Mouse (Mus musculus): ENCODE results near the gene Paox. TPM values are rescaled to one million over a fixed set of nuclear protein-coding genes. Genes with fewer than 3 reads are reported as not detected.

The Paox gene
- 6.8 TPM for polyA plus RNA-seq (2014; fragmentation: Illumina TruSeq; extraction: RNeasy Lipid Tissue Mini Kit (QIAGEN cat#74804); ENCODE audit: low read depth, low replicate concordance)

DNA sequence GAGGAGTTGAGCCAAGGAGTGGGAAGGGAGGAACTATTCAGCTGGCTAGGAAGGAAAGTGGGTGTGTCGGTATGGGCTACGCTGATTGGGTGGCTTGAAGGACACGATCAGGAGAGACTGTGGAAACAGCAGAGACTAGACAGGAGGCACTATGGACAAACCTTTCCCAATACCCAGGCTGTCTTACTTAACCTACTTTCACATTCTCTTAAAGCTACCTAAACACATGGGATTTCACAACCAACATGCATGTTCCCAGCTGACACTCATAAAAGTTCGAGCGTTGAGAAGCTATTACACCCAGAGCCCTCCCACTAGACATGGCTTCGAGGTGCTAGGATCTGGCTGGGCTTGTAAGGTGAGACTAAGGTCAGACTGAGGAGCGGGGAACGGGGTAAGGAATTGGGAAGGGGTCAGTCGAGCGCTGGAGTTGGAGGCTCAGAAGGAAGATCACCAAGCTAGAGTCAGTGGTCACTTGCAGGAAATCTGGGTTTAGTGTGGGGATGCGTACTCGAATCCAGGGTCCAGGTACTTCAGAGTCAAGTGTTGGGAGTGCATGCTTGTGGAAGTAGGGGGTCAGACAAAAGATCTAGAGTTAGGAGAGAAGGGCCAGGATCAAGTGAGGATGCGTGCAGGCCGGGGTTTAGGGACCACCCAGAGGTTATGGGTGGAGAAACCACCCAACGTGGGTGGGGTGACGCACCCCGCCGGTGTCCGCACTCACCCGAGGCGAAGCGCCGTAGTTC lies at the start of gene Paox:
Gene Paox, plus strand, starts transcription at position 217 of the 746 bp plus-strand sequence.

DNA sequence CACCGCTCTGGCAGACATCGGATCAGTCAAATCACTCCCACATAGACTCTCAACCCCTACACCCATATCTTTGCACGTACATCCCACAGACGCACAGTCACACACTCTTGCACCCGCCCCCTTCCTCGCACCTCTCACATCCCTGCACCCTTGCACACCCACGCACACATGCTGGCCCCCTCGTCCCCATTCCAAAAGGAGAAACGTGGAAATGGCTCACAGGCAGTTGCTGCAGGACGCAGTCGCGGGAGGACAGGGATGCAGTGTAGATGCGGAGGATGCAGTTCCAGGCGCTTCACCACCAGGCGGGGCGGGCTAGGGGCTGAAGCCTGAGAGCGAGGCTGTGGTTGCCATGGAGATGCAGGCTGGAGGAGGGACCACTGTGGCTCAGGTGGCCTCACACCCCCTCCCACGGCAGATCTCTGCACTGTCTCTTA lies 33.3 kb upstream of the Paox start, which contains the start of gene Caly:
Gene Caly, minus strand, starts transcription at position 307 of the 437 bp plus-strand sequence.

DNA sequence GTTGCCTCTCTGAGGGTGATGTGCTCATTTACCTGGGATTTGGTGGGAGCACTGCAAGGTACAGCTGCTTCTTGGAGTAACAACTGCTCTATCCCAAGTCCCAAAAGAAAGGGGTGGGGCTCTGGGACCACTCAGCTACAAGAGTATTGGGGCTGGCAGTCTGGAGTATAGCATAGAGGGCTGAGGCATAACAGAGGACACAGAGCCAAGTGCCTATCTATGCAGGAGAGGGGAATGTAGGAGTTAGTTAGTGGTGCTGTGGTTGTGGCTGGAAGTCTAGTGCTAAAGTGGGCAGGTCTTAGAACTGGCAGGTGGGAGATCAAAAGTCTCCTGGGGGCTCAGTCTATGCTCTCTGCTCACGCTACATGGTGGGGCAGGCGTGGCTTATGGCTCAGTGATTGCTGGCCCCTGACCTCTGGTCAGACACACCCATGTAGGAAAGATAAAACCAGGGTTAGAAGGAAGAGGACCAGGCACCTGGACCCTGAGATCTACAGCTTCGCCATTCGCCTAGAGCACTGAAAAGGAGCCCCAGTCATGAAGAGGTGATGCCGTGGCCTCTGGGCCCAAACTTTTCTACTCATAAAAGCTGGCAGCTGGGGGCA lies 22.6 kb upstream of the Paox start, which contains the start of gene Prap1:
Gene Prap1, plus strand, starts transcription at position 472 of the 605 bp plus-strand sequence.

DNA sequence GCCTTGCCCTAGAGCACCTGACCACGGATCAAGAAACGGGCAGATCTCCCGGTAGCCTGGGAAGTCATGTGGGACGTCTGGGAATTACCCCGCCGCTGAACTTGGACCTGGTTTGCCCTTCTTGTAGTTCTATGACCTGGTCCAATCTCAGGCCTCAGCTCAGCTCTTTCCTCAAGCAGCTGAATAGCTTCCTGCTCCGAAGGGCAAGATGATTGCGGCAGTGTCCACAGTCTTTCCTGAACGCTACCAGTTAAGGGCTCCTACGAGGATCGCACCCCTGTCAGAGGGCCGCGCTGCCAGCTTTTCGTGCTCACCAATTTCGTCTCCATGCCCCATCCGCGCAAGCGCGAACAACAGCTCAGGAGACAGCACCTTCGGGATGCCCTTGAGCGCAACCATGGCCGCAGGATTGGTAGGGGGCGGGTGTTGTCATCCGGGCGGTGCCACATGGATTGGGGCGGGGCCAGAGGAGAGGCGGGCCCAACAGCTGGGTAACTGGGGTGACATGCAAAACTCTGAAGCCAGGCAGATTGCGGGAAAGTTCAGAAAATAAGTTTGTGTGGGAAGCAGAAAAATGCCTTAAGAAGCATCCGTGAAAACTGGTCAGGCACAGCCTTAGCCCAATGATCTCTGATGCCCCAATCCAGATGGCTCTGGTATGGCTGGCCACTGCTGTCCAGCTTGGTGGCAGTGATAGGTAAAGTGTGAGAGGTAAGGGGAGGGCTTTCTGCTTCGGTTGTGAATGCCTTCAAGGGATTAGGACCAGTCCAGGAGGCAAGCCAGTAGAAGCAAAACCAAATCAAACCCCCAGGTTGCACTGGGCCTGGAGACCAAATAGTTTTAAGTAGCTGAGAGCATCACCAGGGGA lies 13.4 kb upstream of the Paox start, which contains the start of gene Fuom:
Gene Fuom, minus strand, starts transcription at position 449 of the 868 bp plus-strand sequence.

DNA sequence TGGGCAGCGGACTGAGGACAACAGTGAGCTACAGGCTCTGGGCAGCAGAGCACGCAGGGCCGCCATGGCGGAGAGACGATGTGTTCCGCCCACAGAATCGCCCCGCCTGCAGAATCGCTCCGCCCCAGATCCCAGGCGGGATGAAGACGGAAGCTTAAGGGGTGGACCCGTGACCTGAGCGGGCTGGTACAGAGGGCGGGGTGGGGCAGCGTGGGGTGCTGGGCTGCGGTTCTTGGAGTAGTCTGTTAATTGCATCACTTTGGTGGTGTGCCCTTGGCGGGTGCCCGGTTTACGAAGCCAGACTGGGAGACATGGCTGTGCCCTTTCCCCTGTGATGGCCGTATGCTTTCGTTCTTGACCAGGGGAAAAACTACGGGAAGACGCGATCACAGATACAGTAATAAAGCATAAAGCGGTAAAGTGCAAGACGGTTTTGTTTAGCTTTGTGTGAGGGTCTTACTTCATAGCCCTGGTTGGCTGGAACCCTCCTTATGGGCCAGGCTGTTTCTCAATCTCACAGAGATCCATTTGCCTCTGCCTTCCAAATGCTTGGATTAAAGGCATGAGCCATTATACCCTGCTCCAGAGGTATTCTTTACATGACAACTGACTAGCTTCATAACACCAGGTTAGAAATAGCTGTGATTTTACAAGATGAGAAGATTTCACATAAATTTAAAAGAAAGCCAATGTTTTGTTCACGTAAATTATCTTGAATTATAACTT lies 893 bp downstream of the Paox start, which contains the start of gene Echs1:
Gene Echs1, minus strand, starts transcription at position 148 of the 726 bp plus-strand sequence.

DNA sequence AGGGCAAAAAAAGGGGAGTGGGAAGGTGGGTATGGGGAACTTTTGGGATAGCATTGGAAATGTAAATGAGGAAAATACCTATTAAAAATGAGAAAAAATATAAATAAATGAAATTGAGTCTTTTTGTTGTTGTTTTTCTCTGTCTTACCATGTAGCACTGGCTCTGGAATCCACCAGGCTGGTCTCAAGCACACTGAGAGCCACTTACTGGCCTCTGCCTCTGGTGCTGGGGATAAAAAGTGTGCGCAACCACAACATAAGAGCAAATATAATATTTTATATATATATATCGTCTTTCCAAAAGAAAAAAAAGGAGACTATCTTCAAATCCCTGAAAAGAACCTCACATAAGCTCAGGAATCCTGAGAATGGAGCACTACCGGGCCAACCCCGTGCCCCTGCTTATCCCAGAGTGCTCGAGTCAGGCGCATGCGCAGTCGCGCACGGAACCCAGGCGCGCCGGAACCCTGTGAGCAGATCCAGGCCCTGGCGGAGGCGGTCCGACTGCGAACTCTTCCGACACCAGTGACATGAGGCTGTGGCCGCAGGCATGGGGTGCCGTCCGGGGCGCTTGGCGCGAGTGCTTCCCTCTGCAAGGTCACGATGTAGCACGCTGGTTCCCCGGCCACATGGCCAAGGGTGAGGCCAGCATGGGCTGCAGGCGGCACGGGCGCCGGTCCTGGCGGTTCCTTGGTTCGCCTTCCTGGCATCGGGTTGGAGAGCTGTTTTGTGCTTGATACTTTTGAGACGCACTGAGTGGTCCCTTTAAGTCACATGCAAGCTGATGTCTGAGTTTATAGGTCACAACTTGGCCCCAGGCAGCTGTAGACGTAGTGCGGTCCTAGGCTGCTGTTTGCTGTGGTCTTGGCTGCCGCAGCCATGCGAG lies 21.8 kb downstream of the Paox start, which contains the start of gene Mtg1:
Gene Mtg1, plus strand, starts transcription at position 430 of the 886 bp plus-strand sequence.

DNA sequence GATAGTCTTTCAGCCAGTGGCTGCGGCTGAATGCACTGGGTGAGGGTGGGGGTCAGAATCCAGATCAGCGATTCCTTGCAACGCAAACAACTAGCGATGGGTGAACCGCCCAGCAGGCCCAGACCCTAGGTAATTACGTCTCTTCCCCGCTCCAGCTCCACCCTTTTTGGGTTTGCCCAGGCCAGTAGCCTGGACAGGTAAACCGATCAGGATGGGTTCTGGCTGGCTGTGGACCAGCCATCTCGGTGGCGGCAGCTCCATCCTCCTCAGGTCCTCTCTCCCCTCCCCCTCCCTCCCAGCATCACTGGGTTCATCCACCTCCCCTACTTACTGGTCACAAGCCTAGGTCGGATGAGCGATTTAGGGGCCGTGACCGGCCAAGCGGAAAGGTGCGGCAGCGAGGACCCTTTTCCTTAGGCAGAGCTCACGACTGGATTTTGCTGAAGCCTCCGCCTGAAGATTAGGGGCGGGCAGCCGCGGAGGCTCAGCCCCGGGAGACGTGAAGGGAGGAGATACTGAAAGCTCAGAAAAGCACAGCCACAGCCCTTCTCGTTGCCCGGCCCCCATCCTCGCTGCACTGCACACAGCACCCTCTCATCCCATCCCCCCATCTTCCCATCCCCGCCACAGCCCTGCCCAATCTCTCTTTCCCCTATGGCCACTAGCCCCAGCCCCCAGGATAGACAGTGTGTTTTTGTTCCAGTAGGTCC lies 38.8 kb downstream of the Paox start, which contains the start of gene Sprn:
Gene Sprn, minus strand, starts transcription at position 660 of the 710 bp plus-strand sequence.

DNA sequence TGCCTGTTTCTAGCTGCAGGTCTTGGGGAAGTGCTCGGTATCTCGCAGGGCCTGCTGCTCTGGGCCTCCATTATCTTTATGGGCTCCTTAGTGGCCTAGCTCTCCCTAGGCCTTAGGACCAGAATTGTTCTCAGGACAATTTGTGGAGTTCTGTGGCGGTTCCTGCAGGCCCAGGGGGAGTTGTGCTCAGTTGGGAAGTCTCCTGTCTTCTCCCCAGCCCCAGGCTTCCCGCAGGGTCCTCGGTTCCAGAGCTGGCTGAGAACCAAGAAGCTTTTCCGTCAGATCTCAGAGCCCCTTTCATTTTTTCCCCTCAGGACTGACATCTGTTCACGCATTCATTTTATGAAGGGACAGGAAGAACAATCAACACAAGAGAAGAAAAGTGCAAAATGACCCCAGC lies 49.1 kb downstream of the Paox start, which contains the start of gene Olfr522:
Gene Olfr522, minus strand, starts transcription at position 101 of the 400 bp plus-strand sequence.

DNA sequence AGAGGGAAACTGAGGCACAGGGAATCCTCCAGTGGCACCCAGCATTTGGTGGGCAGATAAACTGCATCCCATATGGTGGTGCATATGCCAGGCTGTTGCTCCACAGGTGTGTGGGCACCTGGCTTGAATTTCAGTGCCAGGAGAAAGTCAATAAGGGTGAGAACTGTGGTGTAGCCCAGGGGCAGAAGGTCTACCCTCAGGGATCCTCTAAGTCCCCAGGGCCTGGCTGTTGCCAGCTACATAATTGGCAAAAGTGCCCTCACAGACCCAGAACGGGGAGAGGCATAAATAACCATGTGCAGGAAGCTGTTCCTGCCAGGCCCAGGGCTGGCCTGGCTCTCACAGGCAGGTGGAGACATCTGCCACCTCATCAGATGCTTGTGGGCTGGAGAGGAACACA lies 57.3 kb downstream of the Paox start, which contains the start of gene Olfr523:
Gene Olfr523, plus strand, starts transcription at position 282 of the 400 bp plus-strand sequence.

Other genes with a start within 250 kb of the Paox start
- gene Kndc1, start 221.1 kb upstream of the Paox start, polyA plus RNA-seq (2014; fragmentation: Illumina TruSeq; extraction: RNeasy Lipid Tissue Mini Kit (QIAGEN cat#74804); ENCODE audit: low read depth, low replicate concordance), result not detected
- gene Utf1, start 172.0 kb upstream of the Paox start, polyA plus RNA-seq (2014; fragmentation: Illumina TruSeq; extraction: RNeasy Lipid Tissue Mini Kit (QIAGEN cat#74804); ENCODE audit: low read depth, low replicate concordance), result not detected
- not detected for gene 6430531B16Rik, start 137.0 kb upstream of the Paox start, polyA plus RNA-seq (2014; fragmentation: Illumina TruSeq; extraction: RNeasy Lipid Tissue Mini Kit (QIAGEN cat#74804); ENCODE audit: low read depth, low replicate concordance)
- 1.9 TPM for gene Adam8, start 123.2 kb upstream of the Paox start, polyA plus RNA-seq (2014; fragmentation: Illumina TruSeq; extraction: RNeasy Lipid Tissue Mini Kit (QIAGEN cat#74804); ENCODE audit: low read depth, low replicate concordance)
- gene Zfp511, start 79.4 kb upstream of the Paox start, polyA plus RNA-seq (2014; fragmentation: Illumina TruSeq; extraction: RNeasy Lipid Tissue Mini Kit (QIAGEN cat#74804); ENCODE audit: low read depth, low replicate concordance), result 14.5 TPM
- gene Tubgcp2, start 79.1 kb upstream of the Paox start, polyA plus RNA-seq (2014; fragmentation: Illumina TruSeq; extraction: RNeasy Lipid Tissue Mini Kit (QIAGEN cat#74804); ENCODE audit: low read depth, low replicate concordance), result 20.2 TPM
- gene Msx3, start 66.7 kb upstream of the Paox start, polyA plus RNA-seq (2014; fragmentation: Illumina TruSeq; extraction: RNeasy Lipid Tissue Mini Kit (QIAGEN cat#74804); ENCODE audit: low read depth, low replicate concordance), result not detected
- not detected for gene Caly, start 33.3 kb upstream of the Paox start, polyA plus RNA-seq (2014; fragmentation: Illumina TruSeq; extraction: RNeasy Lipid Tissue Mini Kit (QIAGEN cat#74804); ENCODE audit: low read depth, low replicate concordance)
- not detected for gene Prap1, start 22.4 kb upstream of the Paox start, polyA plus RNA-seq (2014; fragmentation: Illumina TruSeq; extraction: RNeasy Lipid Tissue Mini Kit (QIAGEN cat#74804); ENCODE audit: low read depth, low replicate concordance)
- 85.6 TPM for gene Fuom, start 13.4 kb upstream of the Paox start, polyA plus RNA-seq (2014; fragmentation: Illumina TruSeq; extraction: RNeasy Lipid Tissue Mini Kit (QIAGEN cat#74804); ENCODE audit: low read depth, low replicate concordance)
- 535 TPM for gene Echs1, start 677 bp downstream of the Paox start, polyA plus RNA-seq (2014; fragmentation: Illumina TruSeq; extraction: RNeasy Lipid Tissue Mini Kit (QIAGEN cat#74804); ENCODE audit: low read depth, low replicate concordance)
- gene Mtg1, start 21.8 kb downstream of the Paox start, polyA plus RNA-seq (2014; fragmentation: Illumina TruSeq; extraction: RNeasy Lipid Tissue Mini Kit (QIAGEN cat#74804); ENCODE audit: low read depth, low replicate concordance), result 41.4 TPM
- 0.63 TPM for gene Sprn, start 39.1 kb downstream of the Paox start, polyA plus RNA-seq (2014; fragmentation: Illumina TruSeq; extraction: RNeasy Lipid Tissue Mini Kit (QIAGEN cat#74804); ENCODE audit: low read depth, low replicate concordance)
- not detected for gene Olfr522, start 49.0 kb downstream of the Paox start, polyA plus RNA-seq (2014; fragmentation: Illumina TruSeq; extraction: RNeasy Lipid Tissue Mini Kit (QIAGEN cat#74804); ENCODE audit: low read depth, low replicate concordance)
- gene Olfr523, start 57.4 kb downstream of the Paox start, polyA plus RNA-seq (2014; fragmentation: Illumina TruSeq; extraction: RNeasy Lipid Tissue Mini Kit (QIAGEN cat#74804); ENCODE audit: low read depth, low replicate concordance), result not detected
- not detected for gene Olfr524, start 90.2 kb downstream of the Paox start, polyA plus RNA-seq (2014; fragmentation: Illumina TruSeq; extraction: RNeasy Lipid Tissue Mini Kit (QIAGEN cat#74804); ENCODE audit: low read depth, low replicate concordance)
- 0.13 TPM for gene Cd163l1, start 102.5 kb downstream of the Paox start, polyA plus RNA-seq (2014; fragmentation: Illumina TruSeq; extraction: RNeasy Lipid Tissue Mini Kit (QIAGEN cat#74804); ENCODE audit: low read depth, low replicate concordance)
- not detected for gene 5830411N06Rik, start 131.5 kb downstream of the Paox start, polyA plus RNA-seq (2014; fragmentation: Illumina TruSeq; extraction: RNeasy Lipid Tissue Mini Kit (QIAGEN cat#74804); ENCODE audit: low read depth, low replicate concordance)
- gene Olfr525, start 205.1 kb downstream of the Paox start, polyA plus RNA-seq (2014; fragmentation: Illumina TruSeq; extraction: RNeasy Lipid Tissue Mini Kit (QIAGEN cat#74804); ENCODE audit: low read depth, low replicate concordance), result not detected
- gene Olfr527, start 218.2 kb downstream of the Paox start, polyA plus RNA-seq (2014; fragmentation: Illumina TruSeq; extraction: RNeasy Lipid Tissue Mini Kit (QIAGEN cat#74804); ENCODE audit: low read depth, low replicate concordance), result not detected
- gene Olfr60, start 245.9 kb downstream of the Paox start, polyA plus RNA-seq (2014; fragmentation: Illumina TruSeq; extraction: RNeasy Lipid Tissue Mini Kit (QIAGEN cat#74804); ENCODE audit: low read depth, low replicate concordance), result not detected

Data from heart, adult 10 weeks (tissue).